Mouse (Mus musculus) testis, adult 10 weeks (tissue): Measurements from ENCODE around the gene Vmn1r58. TPM values are rescaled to one million over a fixed set of nuclear protein-coding genes. Genes with fewer than 3 reads are reported as not detected.

Experiments
- polyA plus RNA-seq: library from polyadenylated mRNA; stranded (reverse); fragments of 350-450 nt; fragmentation: Illumina TruSeq; extraction: RNeasy Lipid Tissue Mini Kit (QIAGEN cat#74804); gene quantifications from one replicate; pipeline ENCODE4 v1.2.3, GENCODE M21; 2014; ENCODE audit warnings: low read depth, low replicate concordance

Gene Vmn1r58
- not detected for polyA plus RNA-seq

GRCm38 (mm10) chr7:5413296-5413695, at the start of gene Vmn1r58:
Gene Vmn1r58 (minus strand): TSS chr7:5413396.

GRCm38 (mm10) chr7:5456674-5457073, 43.5 kb upstream of the Vmn1r58 start, which contains the start of gene Vmn1r59:
Gene Vmn1r59 (minus strand): TSS chr7:5456774.

Other genes starting within 250 kb of the Vmn1r58 start
- not detected for gene Vmn1r56, start 216.6 kb downstream of the Vmn1r58 start, polyA plus RNA-seq
- gene Vmn1r57, start 194.9 kb downstream of the Vmn1r58 start, polyA plus RNA-seq = not detected
- not detected for gene Gm5065, start 62.9 kb downstream of the Vmn1r58 start, polyA plus RNA-seq
- not detected for gene Nlrp2, start 62.4 kb downstream of the Vmn1r58 start, polyA plus RNA-seq
- gene Vmn1r59, start 43.4 kb upstream of the Vmn1r58 start, polyA plus RNA-seq = not detected
- not detected for gene Vmn2r28, start 80.6 kb upstream of the Vmn1r58 start, polyA plus RNA-seq
- not detected for gene Vmn1r60, start 133.9 kb upstream of the Vmn1r58 start, polyA plus RNA-seq
- not detected for gene Vmn1r61, start 199.9 kb upstream of the Vmn1r58 start, polyA plus RNA-seq